Mouse (Mus musculus) heart, postnatal 4 days (tissue): Measurements from ENCODE around the gene Tmc7. TPM values are rescaled to one million over a fixed set of nuclear protein-coding genes. Genes with fewer than 3 reads are reported as not detected.

Experiments used
- DNase-seq: peaks from one replicate; pipeline ENCODE4 v3.0.0; 2021
- total RNA-seq, 2 experiments: library from RNA; stranded (reverse); gene quantifications; 2 replicates each; pipeline ENCODE4 v1.2.3; 2021

The Tmc7 gene
- total RNA-seq, 2 experiments from 2014 or later = 9.8 to 10.3 TPM

- DNase-seq = no peak
Measured at GRCm38 (mm10) chr7:118499784-118500435, 84.6 kb downstream of the Tmc7 start.

- DNase-seq = no peak
Measured at GRCm38 (mm10) chr7:118498984-118499783, 85.4 kb downstream of the Tmc7 start.

- no peak for DNase-seq
Measured at GRCm38 (mm10) chr7:118494892-118495579, 89.5 kb downstream of the Tmc7 start.

GRCm38 (mm10) chr7:118493892-118494291 is 90.6 kb downstream of the Tmc7 start:
- DNase-seq = no peak

- DNase-seq = peak; percentile 87
Measured at GRCm38 (mm10) chr7:118491431-118492147, 92.9 kb downstream of the Tmc7 start, which contains the start of gene Itpripl2. TSS of gene Itpripl2 (minus strand) at chr7:118491975.

- peak; percentile 53 for DNase-seq
Measured at GRCm38 (mm10) chr7:118490666-118491430, 93.7 kb downstream of the Tmc7 start.

GRCm38 (mm10) chr7:118489706-118490665 is 94.5 kb downstream of the Tmc7 start:
- peak; percentile 46 for DNase-seq

- DNase-seq = no peak
Measured at GRCm38 (mm10) chr7:118488060-118488664, 96.4 kb downstream of the Tmc7 start.

GRCm38 (mm10) chr7:118486917-118487316 is 97.6 kb downstream of the Tmc7 start:
- no peak for DNase-seq

Other genes with a start within 250 kb of the Tmc7 start
- 1 to 10 TPM; 1.4 to 2.0 TPM for gene Syt17, start 136.5 kb downstream of the Tmc7 start, total RNA-seq
- 10 to 100 TPM; 46.5 to 46.6 TPM for gene Itpripl2, start 92.8 kb downstream of the Tmc7 start, total RNA-seq
- gene Coq7, start 51.4 kb downstream of the Tmc7 start, total RNA-seq = 100 to 1,000 TPM in 1 of 2 experiments, 10 to 100 TPM in 1; 99.7 to 112 TPM
- 1 to 10 TPM in 1 of 2 experiments, under 1 TPM in 1; 0.69 to 1.1 TPM for gene Tmc5, start 12.6 kb upstream of the Tmc7 start, total RNA-seq
- gene Gde1, start 121.0 kb upstream of the Tmc7 start, total RNA-seq = 10 to 100 TPM; 38.6 to 38.8 TPM
- 1 to 10 TPM; 5.8 to 6.9 TPM for gene Ccp110, start 127.8 kb upstream of the Tmc7 start, total RNA-seq
- 10 to 100 TPM; 36.0 to 37.1 TPM for gene Vps35l, start 155.5 kb upstream of the Tmc7 start, total RNA-seq